Mouse (Mus musculus) lung, embryonic 16.5 days (tissue): Measurements from ENCODE around the gene Rapgef2. TPM values are rescaled to one million over a fixed set of nuclear protein-coding genes. Genes with fewer than 3 reads are reported as not detected.
A peak's percentile ranks its signal among the peaks of the same experiment; 100 is the strongest.

Experiments used
- ATAC-seq: fragments of 200-750 bp; cut with Nextera tagmentation; 2 replicates; pipeline ENCODE4 v1.8.0; 2017; ENCODE audit warnings: low read depth, mild to moderate bottlenecking, moderate library complexity
- H3K27ac ChIP-seq: fragments of 300-500 bp; sonication (generic); 2 replicates; pipeline ENCODE4 v1.5.1; 2014; ENCODE audit warnings: mild to moderate bottlenecking, control low read depth, low read length
- H3K27me3 ChIP-seq: fragments of 300-500 bp; sonication (generic); 2 replicates; pipeline ENCODE4 v1.6.1; 2014; ENCODE audit warnings: low read depth, low read length, mixed read lengths; ENCODE audit not compliant: control insufficient read depth, insufficient read depth
- H3K36me3 ChIP-seq: fragments of 300-500 bp; sonication (generic); 2 replicates; pipeline ENCODE4 v1.6.1; 2014; ENCODE audit warnings: low read length; ENCODE audit not compliant: control insufficient read depth, insufficient read depth
- H3K4me1 ChIP-seq: fragments of 300-500 bp; sonication (generic); replicated peaks from 2 replicates; pipeline ENCODE4 v1.6.1; 2014; ENCODE audit warnings: low read length, mixed read lengths; ENCODE audit not compliant: control insufficient read depth, insufficient read depth
- H3K4me2 ChIP-seq: fragments of 300-500 bp; sonication (generic); 2 replicates; pipeline ENCODE4 v1.6.1; 2014; ENCODE audit warnings: low read depth, low read length, control low read depth
- H3K4me3 ChIP-seq: fragments of 300-500 bp; sonication (generic); 2 replicates; pipeline ENCODE4 v1.5.1; 2014; ENCODE audit warnings: mild to moderate bottlenecking, low read length, control low read depth
- H3K9ac ChIP-seq: fragments of 300-500 bp; sonication (generic); 2 replicates; pipeline ENCODE4 v1.6.1; 2014; ENCODE audit warnings: low read length, control low read depth
- H3K9me3 ChIP-seq: fragments of 300-500 bp; sonication (generic); 2 replicates; pipeline ENCODE4 v1.6.1; 2016; ENCODE audit warnings: low read length; ENCODE audit not compliant: control insufficient read depth
- WGBS: fragments of 180-500 bp; shearing (Covaris S2); extraction: QIAGEN DNeasy Blood & Tissue Kit; methylation state at CpG from one replicate; pipeline ENCODE4 v1.1.7; 2014; 5-methylcytosine and 5-hydroxymethylcytosine counted together
- polyA plus RNA-seq: library from polyadenylated mRNA; unstranded; fragments of >200 nt; fragmentation: Nextera tagmentation; extraction: Ambion mirVana; gene quantifications from 2 replicates; pipeline ENCODE4 v1.2.1, GENCODE M21; 2015

Gene Rapgef2
- polyA plus RNA-seq, 1 experiment from 2014 or later, result 5.1 TPM

GRCm38 (mm10) chr3:79287108-79287576 is 825 bp upstream of the Rapgef2 start:
- WGBS, result 0% methylated on average over 39 of the region's 60 CpGs
- peak overlapping the region; percentile 97 for H3K4me3 ChIP-seq
- ATAC-seq, result peak; percentile 98
- H3K27ac ChIP-seq, result peak overlapping the region; percentile 98
- H3K9ac ChIP-seq, result peak overlapping the region; percentile 94
- H3K36me3 ChIP-seq, result no peaks in the 10 kb centered on the region
- no peaks in the 10 kb centered on the region for H3K27me3 ChIP-seq
- peak overlapping the region; percentile 89 for H3K4me2 ChIP-seq
- no peaks in the 10 kb centered on the region for H3K9me3 ChIP-seq
- peaks cover 26% of the 10 kb centered on the region for H3K4me1 ChIP-seq

GRCm38 (mm10) chr3:79286031-79286375 is 314 bp downstream of the Rapgef2 start:
- peak overlapping the region; percentile 97 for H3K4me3 ChIP-seq
- H3K27me3 ChIP-seq, result no peaks in the 10 kb centered on the region
- H3K36me3 ChIP-seq, result no peaks in the 10 kb centered on the region
- peak overlapping the region; percentile 94 for H3K9ac ChIP-seq
- H3K4me2 ChIP-seq, result peak overlapping the region; percentile 69
- H3K4me1 ChIP-seq, result peaks cover 26% of the 10 kb centered on the region
- H3K27ac ChIP-seq, result peak overlapping the region; percentile 98
- ATAC-seq, result no peak
- WGBS, result under 1% methylated on average over 10 of the region's 10 CpGs
- H3K9me3 ChIP-seq, result no peaks in the 10 kb centered on the region

- H3K4me3 ChIP-seq, result peak overlapping the region; percentile 97
- peak overlapping the region; percentile 69 for H3K4me2 ChIP-seq
- peak overlapping the region; percentile 54 for H3K9ac ChIP-seq
- no peaks in the 10 kb centered on the region for H3K27me3 ChIP-seq
- 37% methylated on average over 13 of the region's 13 CpGs for WGBS
- H3K4me1 ChIP-seq, result peaks cover 26% of the 10 kb centered on the region
- H3K36me3 ChIP-seq, result no peaks in the 10 kb centered on the region
- ATAC-seq, result no peak
- no peak overlapping the region for H3K27ac ChIP-seq
- no peaks in the 10 kb centered on the region for H3K9me3 ChIP-seq
These were observed 1.1 kb downstream of the Rapgef2 start for GRCm38 (mm10) chr3:79285097-79285675.

- 66% methylated on average over 3 of the region's 3 CpGs for WGBS
- Histone ChIP-seq H3K4me2 (peak overlapping the region; percentile 69), H3K4me1 (peaks cover 26% of the 10 kb centered on the region), H3K27ac (no peak overlapping the region), H3K36me3 (no peaks in the 10 kb centered on the region), H3K9me3 (no peaks in the 10 kb centered on the region), H3K9ac (no peak overlapping the region), H3K27me3 (no peaks in the 10 kb centered on the region), H3K4me3 (peak overlapping the region; percentile 7)
- no peak for ATAC-seq
These were observed 2.3 kb downstream of the Rapgef2 start for GRCm38 (mm10) chr3:79283976-79284375.

GRCm38 (mm10) chr3:79283031-79283430 is 3.3 kb downstream of the Rapgef2 start:
- Histone ChIP-seq H3K4me3 (no peak overlapping the region), H3K27me3 (no peaks in the 10 kb centered on the region), H3K27ac (no peak overlapping the region), H3K36me3 (no peaks in the 10 kb centered on the region), H3K9ac (no peak overlapping the region), H3K4me2 (no peak overlapping the region), H3K9me3 (no peaks in the 10 kb centered on the region), H3K4me1 (peaks cover 29% of the 10 kb centered on the region)
- 45% methylated on average over 2 of the region's 2 CpGs for WGBS
- no peak for ATAC-seq

- Histone ChIP-seq H3K9ac (no peak overlapping the region), H3K4me2 (no peak overlapping the region), H3K27ac (no peak overlapping the region), H3K4me3 (no peak overlapping the region), H3K27me3 (no peaks in the 10 kb centered on the region), H3K4me1 (peaks cover 17% of the 10 kb centered on the region), H3K9me3 (no peaks in the 10 kb centered on the region), H3K36me3 (no peaks in the 10 kb centered on the region)
- ATAC-seq, result no peak
- WGBS, result 84% methylated on average over 11 of the region's 11 CpGs
These were observed 10.3 kb downstream of the Rapgef2 start for GRCm38 (mm10) chr3:79275856-79276645.

- no peaks in the 10 kb centered on the region for H3K36me3 ChIP-seq
- peaks cover 17% of the 10 kb centered on the region for H3K4me1 ChIP-seq
- no peak overlapping the region; the same call in 1 of the 2 replicates for H3K27ac ChIP-seq
- H3K4me2 ChIP-seq, result no peak overlapping the region
- WGBS, result 18% methylated on average over 1 of the region's 1 CpGs
- ATAC-seq, result no peak
- no peak overlapping the region for H3K4me3 ChIP-seq
- no peak overlapping the region for H3K9ac ChIP-seq
- no peaks in the 10 kb centered on the region for H3K9me3 ChIP-seq
- H3K27me3 ChIP-seq, result no peaks in the 10 kb centered on the region
These were observed 13.0 kb downstream of the Rapgef2 start for GRCm38 (mm10) chr3:79273350-79273749.

- no peak for ATAC-seq
- 56% methylated on average over 4 of the region's 4 CpGs for WGBS
- Histone ChIP-seq H3K27ac (no peak overlapping the region), H3K9ac (no peak overlapping the region), H3K4me3 (no peak overlapping the region), H3K9me3 (no peaks in the 10 kb centered on the region), H3K4me2 (no peak overlapping the region), H3K36me3 (no peaks in the 10 kb centered on the region), H3K4me1 (peaks cover 13% of the 10 kb centered on the region), H3K27me3 (no peaks in the 10 kb centered on the region)
These were observed 13.4 kb downstream of the Rapgef2 start for GRCm38 (mm10) chr3:79272939-79273338.

GRCm38 (mm10) chr3:79270980-79271555 is 15.2 kb downstream of the Rapgef2 start:
- no peak overlapping the region for H3K4me3 ChIP-seq
- no peak overlapping the region for H3K27ac ChIP-seq
- ATAC-seq, result no peak
- no peaks in the 10 kb centered on the region for H3K36me3 ChIP-seq
- 45% methylated on average over 12 of the region's 12 CpGs for WGBS
- no peak overlapping the region for H3K4me2 ChIP-seq
- H3K27me3 ChIP-seq, result no peaks in the 10 kb centered on the region
- H3K9ac ChIP-seq, result no peak overlapping the region
- no peaks in the 10 kb centered on the region for H3K9me3 ChIP-seq
- peaks cover 12% of the 10 kb centered on the region for H3K4me1 ChIP-seq
